Mouse (Mus musculus): ENCODE results near the gene Zdhhc14.

DNA sequence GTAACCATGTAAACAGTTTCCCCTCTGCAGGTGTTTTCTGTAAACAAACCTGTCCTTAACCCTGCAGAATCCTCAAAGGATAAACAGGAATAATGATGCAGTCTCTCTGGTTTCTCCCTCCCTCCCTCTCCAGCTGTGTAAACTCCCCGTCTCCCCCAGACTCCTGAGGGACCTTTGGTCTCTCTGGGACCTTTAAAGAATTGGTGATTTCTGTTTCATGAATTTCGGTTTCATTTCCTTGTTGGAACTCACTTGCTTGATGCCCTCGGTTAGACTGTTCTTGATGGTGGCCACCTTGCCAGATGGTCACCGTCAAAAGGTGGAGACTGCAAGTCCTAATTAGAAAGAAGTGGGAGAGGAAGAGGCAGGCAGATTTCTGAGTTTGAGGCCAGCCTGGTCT lies 8.9 kb upstream of the Zdhhc14 start:
- TF ChIP-seq CTCF (IDR thresholded peaks at IDR 0.05; ENCODE audit: low read depth): no peak
- TF ChIP-seq EP300 (IDR thresholded peaks at IDR 0.05; ENCODE audit: low read depth): no peak
